Mouse (Mus musculus): Measurements from ENCODE around the gene Kifc5b. TPM values are rescaled to one million over a fixed set of nuclear protein-coding genes. Genes with fewer than 3 reads are reported as not detected.
A peak's percentile ranks its signal among the peaks of the same experiment; 100 is the strongest.
"Not testable (repeated sequence)": the region's sequence is repeated elsewhere in the genome, so short reads cannot be mapped to it uniquely, and the experiment has no call there.

Gene Kifc5b
- total RNA-seq, 2 experiments from 2014 or later, result 3.9 to 4.1 TPM

DNA sequence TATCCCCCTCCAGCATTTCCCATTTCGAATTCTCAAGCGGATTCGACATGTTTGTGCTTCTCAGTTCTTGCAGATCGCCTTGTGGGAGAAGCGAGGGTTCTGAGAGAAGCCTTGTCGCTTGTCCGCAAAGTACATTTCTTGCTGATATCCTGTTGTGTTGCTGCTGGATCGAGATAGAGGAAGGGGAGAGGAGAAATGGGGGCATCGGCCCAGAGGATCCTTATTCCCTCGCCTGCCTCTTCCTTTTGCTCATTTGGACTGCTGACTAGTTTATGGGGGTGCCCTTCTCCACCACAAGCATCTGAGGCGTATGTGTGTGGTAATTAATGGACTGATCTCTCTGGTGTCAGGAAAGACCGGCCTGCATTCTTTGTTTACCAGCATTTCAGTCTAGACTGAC, 669 bp downstream of the Kifc5b start:
- DNase-seq; intact Hi-C loops (cut with DNase I): not testable (repeated sequence)

DNA sequence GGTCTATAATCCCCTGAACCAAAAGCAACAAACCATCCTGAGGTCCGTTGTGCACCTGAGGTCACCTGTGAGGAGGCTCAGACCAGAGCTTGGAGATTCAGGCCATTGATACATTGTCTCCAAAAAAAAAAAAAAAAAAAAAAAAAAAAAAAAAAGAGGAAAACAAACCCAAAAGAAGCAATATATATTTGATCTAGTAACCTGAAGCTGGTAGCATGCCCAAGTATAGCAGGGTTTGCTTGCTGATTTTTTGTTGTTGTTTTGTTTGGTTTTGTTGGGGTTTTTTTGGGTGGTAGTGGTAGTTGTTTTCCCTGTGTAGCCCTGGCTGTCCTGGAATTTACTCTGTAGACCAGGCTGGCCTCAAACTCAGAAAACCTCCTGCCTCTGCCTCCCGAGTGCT, 1.5 kb downstream of the Kifc5b start:
- intact Hi-C loops (cut with DNase I), result no loop called here
- no peak for DNase-seq

DNA sequence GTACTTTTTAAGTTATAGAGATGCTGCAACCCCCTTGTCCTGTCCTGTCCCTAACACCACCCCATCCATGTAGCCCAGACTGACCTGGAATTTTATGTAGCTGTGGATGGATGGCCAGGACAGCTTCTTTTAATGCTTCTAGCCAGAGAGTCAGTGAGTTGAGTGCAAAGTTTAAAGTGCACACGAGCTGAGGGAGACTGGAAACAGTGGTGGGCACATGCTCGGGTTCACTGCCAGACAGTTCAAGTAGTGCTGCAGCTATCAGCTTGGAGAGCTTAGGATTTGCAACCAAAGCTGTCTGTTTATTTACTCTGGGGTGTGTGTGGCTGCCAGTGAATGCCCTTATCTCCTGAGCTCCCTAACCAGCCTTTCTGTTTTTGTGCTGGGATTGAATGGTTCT, 2.6 kb downstream of the Kifc5b start:
- intact Hi-C loops (cut with DNase I); DNase-seq: not testable (repeated sequence)

DNA sequence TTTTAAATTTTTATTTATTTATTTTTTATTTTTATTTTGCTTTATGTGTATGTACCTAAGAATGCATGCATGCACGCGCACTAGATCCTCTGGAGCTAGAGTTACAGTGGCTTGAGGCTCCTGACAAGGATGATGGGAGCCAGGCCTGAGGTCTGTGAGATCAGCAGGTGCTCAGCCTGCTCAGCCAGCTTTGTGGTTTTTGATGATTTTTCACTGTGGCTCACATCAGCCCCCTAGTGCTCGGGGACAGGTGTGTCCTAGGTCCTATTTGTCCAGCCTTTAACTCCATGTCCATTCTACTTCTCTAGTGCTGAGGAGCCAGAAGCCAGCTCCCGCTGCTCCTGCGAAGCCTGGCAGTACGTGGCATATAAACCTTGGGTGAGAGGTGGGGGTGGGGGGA, 5.5 kb downstream of the Kifc5b start:
- intact Hi-C loops (cut with DNase I), result loop anchor here (10.0 kb wide), 1 partner anchor 582 kb away; no protein-coding TSS in a partner anchor
- not testable (repeated sequence) for DNase-seq

DNA sequence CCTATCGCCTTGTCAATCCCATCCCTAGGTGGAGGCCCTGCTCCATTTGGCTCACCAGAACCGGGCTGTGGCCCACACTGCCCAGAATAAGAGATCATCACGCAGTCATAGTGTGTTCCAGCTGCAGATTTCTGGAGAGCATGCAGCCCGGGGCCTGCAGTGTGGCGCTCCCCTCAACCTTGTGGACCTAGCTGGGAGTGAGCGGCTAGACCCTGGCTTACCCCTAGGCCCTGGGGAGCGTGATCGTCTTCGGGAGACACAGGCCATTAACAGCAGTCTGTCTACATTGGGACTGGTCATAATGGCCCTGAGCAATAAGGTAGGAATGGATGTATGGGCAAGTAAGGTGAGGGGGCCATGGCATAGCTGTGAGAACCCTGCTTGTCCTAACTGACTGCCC, 8.5 kb downstream of the Kifc5b start:
- intact Hi-C loops (cut with DNase I), result loop anchor here (10.0 kb wide), 1 partner anchor 579 kb away; no protein-coding TSS in a partner anchor

DNA sequence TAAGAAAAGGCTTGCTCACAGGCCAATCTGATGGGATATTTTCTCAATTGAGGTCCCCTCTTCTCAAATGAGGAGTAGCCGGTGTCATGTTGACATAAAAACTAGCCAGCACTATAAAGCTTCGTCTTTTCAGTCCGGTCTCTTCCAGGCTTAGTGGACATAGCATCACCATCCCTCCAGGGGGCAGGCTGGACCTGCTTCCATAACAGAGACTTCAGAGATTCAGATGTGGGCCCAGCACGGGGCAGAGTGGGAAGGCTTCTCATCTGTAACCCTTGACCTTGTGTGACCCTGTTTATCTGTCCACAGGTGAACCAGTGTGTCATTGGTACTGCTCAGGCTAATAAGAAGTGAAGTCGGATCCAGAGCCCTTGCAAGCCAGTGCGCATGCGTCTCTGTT, 14.9 kb downstream of the Kifc5b start:
- intact Hi-C loops (cut with DNase I), result loop anchor here (5.0 kb wide), 1 partner anchor 96 kb away; the partner anchor contains the start of gene Bak1
- peak; percentile 53 to 69 for DNase-seq

More for the DNA sequence above, 8.5 kb downstream of the Kifc5b start:
- not testable (repeated sequence) for DNase-seq

DNA sequence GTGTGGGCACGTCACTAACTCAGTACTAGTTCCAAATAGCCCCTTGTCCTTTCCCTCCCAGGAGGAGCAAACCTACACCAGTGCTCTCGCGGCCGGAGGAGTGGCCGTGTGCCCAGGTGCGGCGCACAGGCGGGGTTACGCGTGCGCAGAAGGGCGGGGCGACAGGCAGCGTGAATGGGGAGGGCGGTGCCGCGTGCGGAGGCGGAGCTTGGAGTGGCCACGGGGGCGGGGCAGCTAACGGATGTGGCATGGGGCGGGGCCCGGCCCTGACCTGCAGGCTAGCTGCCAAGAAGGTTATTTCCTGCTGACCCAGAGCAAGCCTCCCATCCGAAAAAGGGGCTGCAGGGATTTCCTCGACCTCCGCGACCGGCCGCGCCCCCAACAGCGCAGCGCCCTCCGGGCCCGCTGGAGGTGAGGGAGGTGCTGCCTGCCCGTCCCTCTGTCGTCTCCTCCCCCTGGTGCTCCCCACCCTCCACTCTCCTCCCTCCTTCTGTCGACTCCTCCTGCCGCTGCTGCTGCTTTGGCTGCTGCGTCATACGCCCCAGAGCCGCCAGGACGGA, 16.0 kb downstream of the Kifc5b start, which contains the start of gene Phf1:
Phf1 (plus strand) TSS at position 214 of the 560 bp plus-strand sequence.
- intact Hi-C loops (cut with DNase I), result loop anchor here (5.0 kb wide), 1 partner anchor 94 kb away; the partner anchor contains the start of gene Bak1
- DNase-seq, result peak; percentile 97 to 98

DNA sequence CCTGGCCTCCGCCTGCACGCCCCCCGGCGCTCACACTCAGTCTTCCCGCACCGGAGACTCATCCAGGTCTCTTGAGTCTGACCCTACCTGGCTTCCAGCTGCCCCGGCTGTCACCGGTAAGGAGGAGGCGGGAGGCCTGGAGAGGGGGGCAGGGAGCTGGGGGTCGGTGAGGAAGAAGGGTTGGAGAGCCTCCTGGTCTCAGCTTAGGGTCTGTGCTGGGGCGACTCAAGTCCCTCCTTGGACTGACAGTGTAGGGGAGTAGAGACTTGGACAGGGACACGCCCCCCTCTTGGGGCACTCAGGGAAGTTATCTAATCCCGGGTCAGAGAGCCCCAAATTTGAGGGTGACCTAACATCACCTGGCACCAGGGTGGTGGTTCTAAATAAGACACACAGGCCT, 16.5 kb downstream of the Kifc5b start:
- intact Hi-C loops (cut with DNase I), result loop anchor here (5.0 kb wide), 1 partner anchor 94 kb away; the partner anchor contains the start of gene Bak1
- no peak for DNase-seq

DNA sequence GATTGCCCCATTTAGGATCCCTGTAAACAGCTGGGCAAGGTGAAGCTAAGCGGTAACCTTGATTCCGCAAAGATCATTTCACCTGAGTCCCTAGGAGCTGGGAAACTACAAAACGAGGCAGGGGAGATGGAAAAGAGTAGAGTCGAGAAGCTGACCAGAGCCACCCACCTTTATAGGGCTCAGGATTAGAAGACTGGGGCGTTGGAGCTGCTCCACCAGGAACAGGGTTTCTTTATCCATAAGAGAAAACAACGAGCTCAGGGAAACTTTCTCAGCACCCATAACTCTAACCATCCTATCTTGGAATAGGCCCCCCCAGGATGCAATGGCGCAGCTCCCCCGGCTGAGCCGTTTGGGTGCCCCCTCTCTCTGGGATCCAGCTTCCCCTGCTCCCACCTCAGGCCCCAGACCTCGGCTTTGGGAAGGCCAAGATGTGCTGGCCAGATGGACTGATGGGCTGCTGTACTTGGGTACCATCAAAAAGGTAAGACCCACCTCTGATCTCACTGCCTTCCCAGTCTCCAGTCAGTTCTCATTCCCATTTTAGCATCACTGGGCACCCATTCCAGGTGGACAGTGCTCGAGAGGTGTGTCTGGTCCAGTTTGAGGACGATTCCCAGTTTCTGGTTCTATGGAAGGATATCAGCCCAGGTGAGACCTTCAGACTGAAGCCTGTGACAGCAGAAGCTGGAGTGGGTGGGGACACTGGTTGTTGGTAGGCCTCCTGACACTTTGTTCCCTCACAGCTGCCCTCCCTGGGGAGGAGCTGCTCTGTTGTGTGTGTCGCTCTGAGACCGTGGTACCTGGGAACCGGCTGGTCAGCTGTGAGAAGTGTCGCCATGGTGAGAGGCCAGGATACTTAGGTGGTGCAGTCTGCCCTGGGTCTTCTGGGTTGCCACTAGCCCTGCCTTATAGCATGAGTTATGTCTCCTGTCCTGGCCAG, 17.3 kb downstream of the Kifc5b start:
- DNase-seq, result no peak
- intact Hi-C loops (cut with DNase I), result loop anchor here (5.0 kb wide), 1 partner anchor 93 kb away; the partner anchor contains the start of gene Bak1

DNA sequence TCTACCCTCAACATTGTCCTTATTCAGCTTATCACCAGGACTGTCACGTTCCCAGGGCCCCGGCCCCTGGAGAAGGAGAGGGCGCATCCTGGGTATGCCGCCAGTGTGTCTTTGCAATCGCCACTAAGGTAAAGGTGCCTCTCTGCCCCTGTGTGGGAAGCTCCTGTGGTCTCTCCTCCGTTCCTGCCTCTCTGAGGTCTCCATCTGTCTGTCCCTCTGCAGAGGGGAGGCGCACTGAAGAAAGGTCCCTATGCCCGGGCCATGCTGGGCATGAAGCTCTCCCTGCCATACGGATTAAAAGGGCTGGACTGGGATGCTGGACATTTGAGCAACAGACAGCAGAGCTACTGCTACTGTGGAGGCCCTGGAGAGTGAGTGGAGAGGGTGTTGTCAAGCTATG, 18.1 kb downstream of the Kifc5b start:
- intact Hi-C loops (cut with DNase I), result no loop called here
- DNase-seq, result no peak

DNA sequence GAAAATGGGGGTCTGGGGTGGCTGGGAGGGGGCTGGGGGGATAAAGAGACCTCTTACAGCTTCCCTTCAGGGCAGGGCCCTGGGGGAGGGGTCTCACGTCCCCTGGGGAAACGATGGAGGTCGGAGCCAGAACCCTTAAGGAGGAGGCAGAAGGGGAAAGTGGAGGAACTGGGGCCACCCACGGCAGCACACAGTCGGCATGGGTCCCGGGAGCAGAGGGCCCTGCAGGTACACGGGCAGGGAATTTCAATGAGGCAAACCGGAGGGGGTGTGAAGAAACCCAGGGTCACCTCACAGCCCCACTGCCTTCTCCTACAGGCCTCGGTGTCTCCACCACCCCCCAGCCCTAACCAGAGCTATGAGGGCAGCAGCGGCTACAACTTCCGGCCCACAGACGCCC, 19.6 kb downstream of the Kifc5b start:
- intact Hi-C loops (cut with DNase I), result no loop called here
- no peak for DNase-seq

DNA sequence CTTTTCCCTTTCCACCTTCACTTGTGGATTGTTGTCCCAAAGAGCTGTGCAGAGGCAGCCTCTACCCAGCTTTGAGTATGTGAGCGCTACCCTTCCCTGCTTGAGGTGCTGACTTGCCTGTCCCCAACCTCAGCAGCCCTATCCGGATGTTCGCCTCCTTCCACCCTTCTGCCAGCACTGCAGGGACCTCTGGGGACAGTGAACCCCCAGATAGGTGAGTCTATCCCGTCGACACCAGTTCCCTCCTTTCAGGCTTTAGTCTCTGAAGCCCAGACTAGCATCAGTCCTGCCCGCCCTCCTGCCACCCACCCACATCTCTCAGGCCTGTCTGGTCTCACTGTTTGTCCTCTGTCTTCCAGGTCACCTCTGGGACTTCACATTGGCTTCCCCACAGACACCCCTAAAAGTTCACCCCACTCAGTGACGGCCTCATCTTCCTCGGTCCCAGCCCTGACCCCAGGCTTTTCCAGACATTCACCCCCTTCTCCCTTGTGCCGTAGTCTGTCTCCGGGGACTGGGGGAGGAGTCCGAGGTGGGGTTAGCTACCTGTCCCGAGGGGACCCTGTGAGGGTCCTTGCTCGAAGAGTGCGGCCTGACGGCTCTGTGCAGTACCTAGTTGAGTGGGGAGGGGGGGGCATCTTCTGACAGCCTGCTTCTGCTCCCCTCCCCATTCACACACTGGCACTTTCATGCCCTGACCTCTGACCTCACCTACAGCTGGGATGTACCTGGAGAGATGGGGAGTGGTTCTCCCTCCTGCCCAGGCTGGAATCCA, 20.2 kb downstream of the Kifc5b start:
- intact Hi-C loops (cut with DNase I), result no loop called here
- no peak for DNase-seq

DNA sequence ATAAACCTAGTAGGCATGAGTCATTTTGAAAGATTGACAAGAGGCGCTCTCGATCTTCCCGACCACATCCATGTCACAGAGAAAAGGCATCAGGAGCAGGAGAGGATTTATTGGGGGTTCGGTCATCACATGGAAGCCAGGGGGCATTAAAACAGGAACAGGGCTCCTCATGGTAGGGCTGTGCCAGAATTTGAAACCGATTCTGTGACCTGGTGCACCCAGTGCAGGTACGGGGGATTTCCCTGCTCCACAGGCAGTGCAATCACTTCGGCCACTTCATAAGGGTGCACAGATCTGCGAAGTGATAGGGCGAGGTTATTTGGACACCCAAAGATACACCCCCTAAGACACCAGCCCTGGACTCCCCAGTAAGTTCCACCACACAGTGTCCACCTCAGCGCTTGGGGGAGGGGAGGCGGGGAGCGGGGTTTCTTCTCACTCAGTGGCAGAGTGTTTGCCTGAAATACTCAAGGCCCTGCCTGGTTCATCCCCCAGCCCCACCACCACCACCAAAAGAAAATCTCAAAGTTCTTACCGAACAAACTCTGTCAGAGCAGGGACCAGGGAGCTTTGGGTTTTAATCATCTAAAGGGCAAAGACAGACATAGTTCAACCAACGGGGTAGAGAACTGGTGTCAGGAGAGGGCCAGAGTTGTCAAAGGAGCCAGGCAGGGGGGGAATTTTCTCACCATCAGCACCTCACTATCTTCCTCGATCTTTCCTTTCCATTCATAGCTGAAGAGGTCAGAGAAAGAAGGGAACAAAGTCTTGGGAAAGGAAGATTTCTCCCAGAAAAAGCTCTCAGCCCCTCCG, 21.2 kb downstream of the Kifc5b start:
- intact Hi-C loops (cut with DNase I), result no loop called here
- no peak for DNase-seq

DNA sequence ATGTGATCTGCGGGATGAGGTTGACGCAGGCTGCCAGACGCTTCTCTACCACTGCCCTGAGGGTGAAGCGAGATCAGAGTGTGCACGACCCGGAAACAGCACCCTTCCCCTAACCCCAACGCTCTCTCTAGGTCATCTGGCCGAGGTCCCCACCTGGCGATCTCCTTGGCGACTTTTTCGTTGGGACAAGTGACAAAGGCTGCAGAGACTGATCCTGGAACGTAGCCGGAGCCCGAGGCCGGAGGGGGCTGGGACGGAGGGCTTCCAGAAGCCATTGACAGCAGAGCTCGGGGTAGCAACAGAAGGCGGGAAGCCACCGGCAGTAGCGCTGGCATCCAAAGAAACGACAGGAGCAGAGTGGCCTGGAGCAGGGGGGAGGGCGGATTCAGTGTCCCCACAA, 21.8 kb downstream of the Kifc5b start:
- intact Hi-C loops (cut with DNase I), result no loop called here
- no peak for DNase-seq

DNA sequence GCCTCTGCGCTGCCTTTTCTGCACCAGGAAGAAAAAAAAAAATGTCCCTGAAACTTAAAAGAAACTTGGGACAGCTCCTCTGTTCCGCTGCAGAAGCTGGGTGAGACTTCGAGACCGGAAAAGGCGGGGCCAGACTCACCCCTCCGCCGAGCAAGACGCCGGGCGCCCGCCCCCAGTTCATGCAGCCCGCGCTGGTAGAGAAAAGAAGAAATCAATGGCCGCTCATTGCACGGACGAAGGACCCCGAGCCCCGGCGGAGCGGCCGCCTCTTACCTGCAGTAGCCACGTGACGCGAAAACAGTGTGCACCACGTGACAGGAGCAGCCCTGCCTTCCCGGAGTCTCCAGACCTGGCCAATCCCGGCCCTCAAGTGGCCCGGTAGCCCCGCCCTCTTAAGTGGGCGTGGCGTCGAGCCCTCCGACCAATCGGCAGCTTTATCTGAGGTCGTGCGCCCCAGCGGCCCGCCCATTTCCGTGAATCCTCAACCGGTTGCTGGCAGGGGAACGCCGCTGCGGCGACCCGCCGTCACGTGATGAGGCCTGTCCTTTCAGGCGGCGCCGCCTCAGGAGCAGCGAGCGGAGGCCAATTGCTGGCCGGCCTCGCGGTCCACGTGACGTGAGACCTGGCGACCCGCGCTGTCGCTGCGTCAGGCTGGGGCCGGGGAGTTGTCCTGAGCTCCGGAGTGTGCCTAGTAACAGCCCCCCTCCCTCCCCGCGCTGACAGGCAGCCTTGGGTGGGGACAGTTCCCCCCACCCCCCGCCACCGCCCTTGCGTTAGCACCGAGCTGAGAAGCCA, 22.5 kb downstream of the Kifc5b start, which contains the start of gene Cuta:
Cuta (minus strand) TSS at position 392 of the 795 bp plus-strand sequence.
- peak; percentile 100 for DNase-seq
- intact Hi-C loops (cut with DNase I), result no loop called here

DNA sequence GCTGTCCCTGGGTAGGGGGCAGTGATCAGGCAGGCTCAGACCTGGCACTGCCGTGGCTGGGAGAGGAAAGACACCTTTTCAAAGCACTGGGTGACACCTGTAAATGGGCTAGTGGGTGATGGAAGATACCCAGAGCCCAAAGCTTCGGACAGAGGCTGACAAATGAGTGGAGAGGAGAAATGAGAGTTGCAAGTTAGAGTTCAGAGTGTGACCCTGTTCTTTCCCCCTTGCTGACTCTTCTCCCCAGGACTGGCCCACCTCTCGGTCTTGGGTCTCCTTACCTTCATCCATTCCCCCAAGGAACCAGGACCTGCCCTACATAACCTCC, 23.0 kb downstream of the Kifc5b start:
- intact Hi-C loops (cut with DNase I), result no loop called here
- no peak for DNase-seq

DNA sequence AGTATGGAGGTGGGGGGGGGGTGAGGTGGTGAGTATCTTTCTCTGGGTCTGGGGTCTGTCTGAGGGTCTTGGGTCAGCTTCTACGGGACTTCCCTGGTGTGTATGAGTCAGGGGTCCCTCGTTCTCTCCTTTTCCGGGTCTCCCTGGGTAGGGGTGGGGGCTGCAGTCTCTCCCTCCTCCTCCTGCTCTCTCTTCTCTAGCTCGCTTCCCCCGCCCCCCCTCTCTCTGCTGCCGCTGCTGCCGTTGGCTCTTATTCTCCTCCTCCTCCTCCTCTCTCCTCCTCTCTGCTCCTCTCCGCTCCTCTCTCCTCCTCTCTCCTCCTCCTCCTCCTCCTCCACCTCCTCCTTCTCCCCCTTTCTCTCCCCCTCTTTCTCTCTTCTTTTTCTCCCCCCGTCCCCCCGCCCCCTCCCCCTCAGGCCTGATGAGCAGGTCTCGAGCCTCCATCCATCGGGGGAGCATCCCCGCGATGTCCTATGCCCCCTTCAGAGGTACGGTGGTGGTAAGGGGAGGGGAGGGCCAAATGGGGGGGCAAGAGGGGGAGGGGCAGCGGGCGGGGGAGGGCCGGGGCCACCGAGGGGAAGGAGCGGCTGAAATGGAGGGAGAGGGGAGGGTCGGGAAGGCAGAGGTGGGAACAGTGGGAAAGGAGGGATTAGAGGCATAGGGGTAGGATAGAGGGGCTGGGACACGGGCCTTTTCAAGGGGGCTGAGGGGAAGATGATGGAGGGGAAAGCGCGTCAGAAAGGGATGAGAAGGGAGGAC, 24.3 kb downstream of the Kifc5b start, which contains the start of gene Syngap1:
Syngap1 (plus strand) TSS at position 223 of the 759 bp plus-strand sequence.
- peak in 1 of 2 experiments; percentile 37 for DNase-seq
- intact Hi-C loops (cut with DNase I), result no loop called here

DNA sequence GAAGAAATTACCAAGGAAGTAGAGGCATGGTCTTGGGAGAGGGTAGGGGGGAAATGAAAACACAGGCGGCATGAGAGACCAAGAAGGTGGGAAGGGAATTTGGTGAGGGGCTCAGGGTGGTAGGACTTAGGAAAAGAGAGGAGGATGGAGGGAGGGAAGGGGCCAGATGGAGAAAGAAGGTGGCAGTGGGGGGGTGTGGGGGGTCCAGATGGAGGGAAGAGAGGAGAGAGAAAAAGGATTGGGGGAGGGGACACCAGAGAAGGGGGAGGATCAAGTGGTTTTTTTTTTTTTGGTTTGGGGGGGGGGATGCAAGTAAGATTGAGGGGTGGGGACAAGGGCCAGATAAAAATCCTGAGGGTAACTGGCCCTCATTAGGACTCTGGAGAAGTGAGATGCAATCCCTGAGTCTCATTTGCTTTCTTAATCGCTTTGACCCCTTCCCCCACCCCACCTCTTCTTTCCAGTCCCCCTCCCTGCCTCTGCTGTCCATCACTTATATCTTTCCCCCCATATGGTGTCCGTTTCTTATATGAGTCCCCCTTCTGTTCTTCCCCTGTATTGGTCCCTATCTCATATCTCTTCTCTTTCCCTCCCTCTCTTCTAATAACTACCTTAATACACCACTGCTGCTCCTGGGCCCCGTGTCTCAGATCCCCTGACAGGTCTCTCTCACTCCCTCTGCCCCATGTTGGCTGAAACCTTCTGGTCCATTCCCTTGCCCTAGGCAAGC, 25.1 kb downstream of the Kifc5b start:
- intact Hi-C loops (cut with DNase I), result no loop called here
- no peak for DNase-seq

Measured in heart, postnatal 10 days (tissue).